Mouse (Mus musculus) telencephalon, adult 2 months (tissue): ENCODE results near the gene Fkbpl.

ENCODE experiments used
- DNase-seq: peaks from one replicate; pipeline ENCODE4 v3.0.0-alpha.2; 2011; ENCODE audit warnings: low read depth, low spot score

The Fkbpl gene

DNA sequence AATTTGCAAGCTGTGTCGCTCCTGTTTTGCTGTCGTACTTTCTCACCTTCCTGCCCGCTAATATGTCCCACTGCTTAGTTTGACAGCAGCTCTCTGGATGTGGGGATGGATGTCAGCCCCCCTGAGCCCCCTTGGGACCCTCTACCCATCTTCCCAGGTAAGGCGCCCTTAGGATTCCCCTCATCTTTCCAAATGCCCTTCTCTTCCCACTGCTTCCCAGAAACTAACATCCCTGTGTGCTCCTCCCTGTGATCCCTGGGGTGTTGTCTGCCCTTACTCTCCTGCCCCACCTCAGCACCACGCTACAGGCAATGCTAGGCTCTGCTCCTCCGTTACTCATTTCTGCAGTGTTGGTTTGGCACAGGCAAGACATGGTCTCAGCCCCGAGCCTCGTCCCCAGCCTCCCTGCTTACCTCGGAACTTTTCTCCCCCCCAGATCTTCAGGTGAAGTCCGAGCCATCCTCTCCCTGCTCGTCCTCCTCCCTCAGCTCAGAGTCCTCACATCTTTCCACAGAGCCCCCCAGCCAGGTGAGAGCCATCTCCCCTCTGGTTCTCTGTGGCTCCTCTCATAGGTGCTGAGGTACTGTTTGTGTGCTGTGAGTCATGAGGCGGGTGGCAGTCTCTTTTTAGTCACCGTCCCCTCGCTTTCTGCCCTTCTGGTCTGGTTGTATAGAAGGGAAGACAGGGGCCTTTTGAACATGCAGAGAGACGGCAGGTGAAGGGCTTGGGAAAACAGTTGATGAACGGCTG, 3.8 kb downstream of the Fkbpl start:
- no peak for DNase-seq

DNA sequence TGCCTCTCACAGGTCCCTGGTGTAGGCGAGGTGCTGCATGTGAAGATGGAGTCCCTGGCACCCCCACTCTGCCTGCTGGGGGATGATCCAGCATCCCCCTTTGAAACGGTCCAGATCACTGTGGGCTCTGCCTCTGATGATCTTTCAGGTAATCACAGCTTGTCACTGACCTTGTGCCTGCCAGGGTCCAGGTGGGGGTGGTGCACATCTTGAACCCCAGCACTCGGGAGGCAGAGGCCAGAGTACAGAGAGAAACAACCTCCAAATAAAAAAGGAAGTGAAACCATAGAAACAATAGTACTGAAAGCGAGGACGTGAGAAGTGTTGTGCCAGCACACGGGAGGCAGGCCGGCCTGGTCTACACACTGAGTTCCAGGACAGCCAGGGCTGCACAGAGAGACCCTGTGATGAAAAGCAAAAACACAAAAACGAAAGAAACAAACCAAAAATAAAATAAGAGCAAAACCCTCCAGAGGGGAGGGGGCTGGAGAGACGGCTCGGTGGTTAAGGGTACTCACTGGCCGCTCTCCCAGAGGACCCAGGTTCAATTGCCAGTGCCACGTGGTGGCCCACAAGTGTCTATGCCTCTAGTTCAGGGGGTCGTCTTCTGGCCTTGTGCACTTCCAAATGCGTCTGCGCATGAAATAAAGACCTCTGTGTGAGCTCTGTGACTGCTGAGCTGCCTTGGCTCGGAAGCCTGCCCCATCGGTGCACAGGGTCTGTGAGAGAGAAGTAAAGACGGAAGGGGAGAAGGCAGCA, 4.7 kb downstream of the Fkbpl start:
- no peak for DNase-seq

DNA sequence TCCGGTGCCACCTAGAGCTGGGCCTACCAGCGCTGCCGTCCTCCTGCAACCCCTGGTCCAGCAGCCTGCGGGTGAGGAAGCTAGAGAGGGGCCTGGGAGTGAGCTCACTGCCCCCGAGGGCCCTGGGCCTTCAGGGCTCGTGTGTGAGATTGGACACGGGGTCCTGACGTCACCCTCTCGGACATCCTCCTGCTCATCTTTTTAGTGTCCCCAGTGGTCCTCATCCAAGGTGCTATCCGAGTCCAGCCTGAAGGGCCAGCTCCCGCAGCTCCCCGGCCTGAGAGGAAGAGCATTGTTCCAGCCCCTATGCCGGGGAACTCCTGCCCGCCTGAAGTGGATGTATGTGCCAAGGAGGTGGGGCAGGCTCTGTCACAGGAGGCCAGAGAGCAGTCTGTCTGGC, 6.2 kb downstream of the Fkbpl start:
- DNase-seq, result no peak

DNA sequence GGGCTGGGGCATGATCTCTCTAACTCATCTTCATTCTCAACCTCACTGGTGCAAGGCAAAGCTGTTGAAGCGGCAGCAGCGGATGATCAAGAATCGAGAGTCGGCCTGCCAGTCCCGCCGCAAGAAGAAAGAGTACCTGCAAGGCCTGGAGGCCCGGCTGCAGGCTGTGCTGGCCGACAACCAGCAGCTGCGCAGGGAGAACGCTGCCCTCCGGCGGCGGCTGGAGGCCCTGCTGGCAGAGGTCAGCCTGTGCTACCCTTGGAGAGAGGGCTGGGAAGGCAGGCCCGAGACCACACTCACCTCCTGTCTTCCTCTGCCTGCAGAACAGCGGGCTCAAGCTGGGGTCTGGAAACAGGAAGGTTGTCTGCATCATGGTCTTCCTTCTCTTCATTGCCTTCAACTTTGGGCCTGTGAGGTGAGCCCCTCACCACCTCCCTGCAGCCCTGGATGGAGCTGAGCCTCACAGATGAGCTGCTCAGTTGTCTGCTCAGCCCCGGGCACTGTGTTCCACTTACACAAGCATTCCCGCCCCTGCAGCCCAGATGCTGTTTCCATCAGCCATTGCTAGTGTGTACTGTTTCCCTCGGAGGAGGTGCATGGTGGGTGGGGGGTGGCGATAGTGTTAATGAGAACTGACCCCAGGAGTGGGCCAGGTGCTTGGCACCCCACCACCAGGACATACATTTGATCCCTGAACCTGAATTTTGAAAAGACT, 7.1 kb downstream of the Fkbpl start:
- no peak for DNase-seq

DNA sequence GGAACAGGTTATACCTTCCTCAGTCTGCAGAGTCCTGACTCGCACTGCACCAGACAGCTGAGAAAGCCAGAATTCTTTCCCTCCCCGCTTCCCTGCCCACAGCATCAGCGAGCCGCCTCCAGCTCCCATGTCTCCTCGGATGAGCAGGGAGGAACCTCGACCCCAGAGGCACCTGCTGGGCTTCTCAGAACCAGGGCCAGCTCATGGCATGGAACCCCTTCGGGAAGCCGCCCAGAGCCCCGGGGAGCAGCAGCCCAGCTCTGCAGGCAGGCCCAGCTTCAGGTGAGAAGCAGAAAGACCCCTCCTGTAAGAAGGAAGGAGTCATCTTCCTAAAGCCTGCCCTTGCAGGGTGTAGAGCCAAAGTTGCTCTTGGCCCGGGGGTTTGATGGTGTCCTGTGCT, 8.0 kb downstream of the Fkbpl start:
- no peak for DNase-seq

DNA sequence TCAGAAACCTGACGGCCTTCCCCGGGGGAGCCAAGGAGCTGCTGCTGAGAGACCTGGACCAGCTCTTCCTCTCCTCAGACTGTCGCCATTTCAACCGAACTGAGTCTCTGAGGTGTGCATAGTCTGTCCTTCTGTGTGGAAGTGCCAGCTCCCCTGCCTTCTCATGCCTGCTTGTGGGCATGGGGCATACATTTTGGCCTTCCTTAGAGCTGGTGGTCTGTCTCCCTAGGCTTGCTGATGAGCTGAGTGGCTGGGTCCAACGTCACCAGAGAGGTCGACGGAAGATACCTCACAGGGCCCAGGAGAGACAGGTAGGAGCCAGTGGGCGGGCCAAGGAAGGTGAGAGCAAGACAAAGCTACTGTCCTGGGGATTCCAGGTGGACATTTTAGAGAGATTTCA, 8.4 kb downstream of the Fkbpl start:
- no peak for DNase-seq

DNA sequence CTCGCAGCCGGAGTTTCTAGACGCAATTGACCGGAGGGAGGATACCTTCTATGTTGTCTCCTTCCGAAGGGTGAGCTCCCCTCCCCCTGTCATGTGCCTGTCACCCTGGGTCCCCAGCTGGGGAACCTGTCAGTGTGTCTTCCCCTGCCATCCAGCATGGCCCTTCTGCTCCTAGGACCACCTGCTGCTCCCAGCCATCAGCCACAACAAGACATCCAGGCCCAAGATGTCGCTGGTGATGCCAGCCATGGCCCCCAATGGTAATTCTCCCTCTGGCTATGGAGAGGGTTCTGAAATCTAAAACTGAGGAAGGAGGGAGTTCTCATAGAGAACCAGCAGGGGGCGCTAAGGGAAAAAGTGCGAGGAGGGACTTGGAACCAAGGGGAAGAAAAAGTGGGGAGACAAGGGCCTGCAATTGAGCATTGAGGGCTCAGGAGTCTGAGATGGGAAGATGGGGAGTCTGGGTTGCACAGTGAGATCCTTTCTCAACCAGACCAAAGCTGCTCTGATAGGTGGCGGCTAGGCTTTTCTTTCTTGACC, 9.3 kb downstream of the Fkbpl start:
- no peak for DNase-seq

DNA sequence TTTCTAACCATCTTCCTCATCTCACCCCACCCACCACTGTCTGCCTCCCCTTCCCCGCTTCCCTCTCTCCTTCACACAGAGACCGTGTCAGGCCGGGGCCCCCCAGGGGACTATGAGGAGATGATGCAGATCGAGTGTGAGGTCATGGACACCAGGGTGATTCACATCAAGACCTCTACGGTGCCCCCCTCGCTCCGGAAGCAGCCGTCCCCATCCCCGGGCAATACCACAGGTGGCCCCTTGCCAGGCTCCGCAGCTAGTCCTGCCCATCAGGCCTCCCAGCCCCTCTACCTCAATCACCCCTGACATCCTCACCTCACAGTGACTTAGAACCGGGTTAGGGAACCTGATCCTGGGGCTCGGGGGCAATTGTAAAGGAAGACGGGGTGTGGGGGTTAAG, 9.8 kb downstream of the Fkbpl start:
- DNase-seq, result no peak

DNA sequence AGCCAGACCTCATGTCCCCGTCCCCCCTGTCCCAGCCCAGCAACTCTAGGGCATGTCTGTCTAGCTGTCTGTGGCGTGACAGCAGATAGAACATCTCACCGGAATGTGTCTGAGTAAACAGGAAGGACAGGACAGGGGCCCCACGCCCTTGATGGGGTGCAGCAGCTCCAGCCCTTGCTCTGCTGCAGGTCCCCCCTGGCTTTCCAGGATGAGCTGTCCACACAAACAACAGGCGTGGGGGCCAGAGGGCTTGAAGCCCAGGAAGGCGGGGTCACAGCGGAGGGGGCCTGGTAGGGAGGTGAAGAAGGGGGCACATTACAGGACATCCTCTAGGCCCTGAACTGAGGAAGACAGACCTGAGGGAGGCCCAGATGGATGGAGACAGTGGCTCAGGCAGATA, 10.6 kb downstream of the Fkbpl start:
- no peak for DNase-seq

DNA sequence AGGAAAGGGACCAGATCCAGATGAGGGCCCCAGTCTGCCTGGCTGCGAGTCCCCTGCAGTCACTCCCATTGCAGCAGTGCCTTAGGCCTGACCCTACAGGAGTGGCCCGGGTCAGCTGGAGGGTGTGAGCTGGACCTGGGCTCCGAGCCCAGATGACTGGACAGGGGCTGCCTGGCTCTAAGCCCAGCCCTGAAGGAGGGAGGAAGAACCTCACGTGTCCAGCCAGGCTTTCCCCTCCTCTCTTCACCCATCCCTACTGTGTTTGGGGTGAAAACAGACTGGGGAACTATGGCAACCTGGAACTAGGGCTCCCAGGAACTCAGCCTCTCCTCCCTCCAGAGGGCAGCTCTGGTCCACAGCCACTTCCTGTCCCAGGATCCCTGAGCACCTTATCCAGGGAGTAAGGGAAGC, 11.0 kb downstream of the Fkbpl start:
- no peak for DNase-seq

DNA sequence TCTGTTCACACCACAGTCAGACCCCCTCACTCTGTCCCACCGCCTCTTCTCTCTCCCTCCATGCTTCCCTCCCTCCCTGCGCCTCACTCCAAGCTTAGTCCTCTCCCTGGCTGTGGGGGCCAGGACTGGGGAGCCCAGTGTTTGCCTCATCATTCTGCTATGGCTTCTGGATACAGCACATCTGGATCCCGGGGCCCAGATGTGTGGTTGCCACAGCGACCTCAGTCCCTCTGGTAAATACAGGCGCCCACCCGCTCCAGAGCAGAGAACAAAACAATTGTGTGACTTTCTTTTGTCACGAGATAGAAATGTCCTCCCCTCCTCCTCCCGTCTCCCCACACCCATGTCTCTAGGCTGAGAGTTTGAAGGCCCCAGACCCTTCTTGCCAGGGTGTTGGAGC, 12.1 kb downstream of the Fkbpl start:
- DNase-seq, result no peak

DNA sequence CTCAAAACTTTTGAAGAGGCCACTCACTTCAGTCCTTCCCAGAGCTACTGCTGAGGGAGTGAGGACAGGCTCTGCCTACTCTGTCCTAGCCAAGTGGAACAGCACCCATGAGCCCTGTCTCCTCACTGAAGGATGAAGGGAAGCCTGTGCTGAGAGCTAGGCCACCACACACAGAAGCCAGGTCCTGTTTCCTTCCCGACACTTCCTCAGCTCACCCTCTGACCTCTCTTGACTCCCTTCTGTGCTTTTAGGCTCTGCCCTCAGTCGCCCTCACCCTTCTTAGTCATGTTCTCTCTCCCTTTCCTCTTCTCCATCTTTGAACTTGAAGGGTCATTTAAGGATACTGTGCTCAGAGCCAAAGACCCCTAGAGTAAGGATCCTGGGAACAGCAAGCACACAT, 12.7 kb downstream of the Fkbpl start:
- DNase-seq, result no peak

DNA sequence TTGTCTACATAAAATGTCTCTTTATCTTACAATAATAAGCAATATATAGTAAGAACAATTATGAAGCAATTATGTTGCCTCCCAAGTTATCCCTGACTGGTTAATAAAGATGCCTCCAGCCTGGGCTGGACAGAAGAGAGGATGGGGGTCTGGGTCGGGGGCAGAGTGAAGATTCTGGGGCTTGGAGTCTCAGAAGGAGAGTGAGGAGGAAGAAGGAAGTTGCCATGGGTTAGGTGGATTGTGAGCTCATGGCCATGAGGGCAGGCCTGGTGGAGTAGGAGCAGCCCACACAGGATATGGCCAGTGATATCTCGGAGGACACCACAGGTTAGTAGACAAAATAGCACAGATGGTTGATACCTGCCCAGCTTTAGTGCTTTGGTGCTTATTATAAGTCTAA, 13.6 kb downstream of the Fkbpl start:
- no peak for DNase-seq

DNA sequence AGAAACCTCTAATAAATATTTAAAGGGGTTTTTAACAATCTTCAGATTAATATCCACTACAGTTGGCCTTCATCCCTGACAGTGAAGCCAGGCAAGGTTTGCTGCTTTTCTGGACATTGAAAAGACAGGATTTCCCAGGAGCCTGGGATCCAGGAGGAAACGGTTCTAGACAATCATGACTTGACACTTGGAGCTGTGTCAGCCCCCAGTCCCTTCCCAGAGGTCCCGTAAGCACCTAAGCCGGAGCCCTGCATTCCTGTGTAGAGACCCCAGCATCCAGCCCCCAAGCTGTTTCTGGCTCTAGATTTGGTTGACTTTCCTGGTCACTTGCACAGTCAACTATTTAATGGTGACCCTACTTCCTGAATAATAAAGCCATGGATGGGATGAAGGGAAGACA, 14.0 kb downstream of the Fkbpl start:
- DNase-seq, result no peak

DNA sequence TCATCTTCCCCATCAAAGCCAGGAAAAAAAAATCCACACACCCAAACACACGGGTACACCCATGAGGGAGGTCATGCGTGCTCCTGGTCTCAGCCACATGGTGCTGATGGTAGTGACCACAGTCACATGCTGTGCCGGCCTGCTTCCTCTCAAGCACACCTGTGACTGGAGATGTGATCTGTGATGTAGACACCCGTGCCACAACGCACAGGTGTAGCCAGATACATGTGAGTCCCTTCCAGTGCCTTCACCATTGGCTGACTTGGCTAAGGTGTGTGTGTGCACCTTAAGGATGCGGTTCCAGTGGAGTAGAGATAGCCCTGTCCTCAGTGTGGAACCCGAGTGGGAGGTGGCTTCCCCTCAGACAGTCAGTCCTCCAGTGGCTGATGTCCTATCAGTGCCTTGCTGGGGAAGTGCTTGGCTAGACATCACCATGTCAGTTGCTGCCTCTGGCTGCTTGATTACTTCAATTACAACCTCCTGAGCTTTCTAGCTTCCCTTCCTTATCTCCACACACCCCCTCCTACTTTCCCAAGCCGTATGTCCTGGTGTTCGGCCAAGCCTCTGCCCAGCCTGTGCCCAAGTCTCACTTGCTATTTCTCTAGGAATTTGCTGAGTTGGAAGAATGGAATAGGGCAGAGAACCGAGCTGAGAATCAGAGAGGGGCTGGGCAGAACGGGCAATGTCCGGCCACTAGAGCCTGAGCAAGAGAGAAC, 14.8 kb downstream of the Fkbpl start:
- DNase-seq, result no peak

DNA sequence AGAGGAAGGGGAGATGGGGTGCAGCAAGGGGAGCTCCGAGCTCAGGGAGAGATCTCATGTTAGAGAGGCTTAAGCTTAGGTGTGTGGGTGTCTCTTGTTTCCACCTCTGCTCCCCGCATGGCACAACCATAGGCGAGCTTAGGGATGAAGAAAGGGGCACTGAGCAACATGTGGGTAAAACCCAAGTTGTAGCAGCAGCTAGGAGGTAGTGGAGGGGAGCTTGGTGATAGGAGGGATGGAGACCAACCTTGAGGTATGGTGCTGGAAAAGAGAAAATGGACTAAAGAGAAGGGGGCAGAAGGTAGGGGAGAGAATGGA, 15.3 kb downstream of the Fkbpl start:
- no peak for DNase-seq

DNA sequence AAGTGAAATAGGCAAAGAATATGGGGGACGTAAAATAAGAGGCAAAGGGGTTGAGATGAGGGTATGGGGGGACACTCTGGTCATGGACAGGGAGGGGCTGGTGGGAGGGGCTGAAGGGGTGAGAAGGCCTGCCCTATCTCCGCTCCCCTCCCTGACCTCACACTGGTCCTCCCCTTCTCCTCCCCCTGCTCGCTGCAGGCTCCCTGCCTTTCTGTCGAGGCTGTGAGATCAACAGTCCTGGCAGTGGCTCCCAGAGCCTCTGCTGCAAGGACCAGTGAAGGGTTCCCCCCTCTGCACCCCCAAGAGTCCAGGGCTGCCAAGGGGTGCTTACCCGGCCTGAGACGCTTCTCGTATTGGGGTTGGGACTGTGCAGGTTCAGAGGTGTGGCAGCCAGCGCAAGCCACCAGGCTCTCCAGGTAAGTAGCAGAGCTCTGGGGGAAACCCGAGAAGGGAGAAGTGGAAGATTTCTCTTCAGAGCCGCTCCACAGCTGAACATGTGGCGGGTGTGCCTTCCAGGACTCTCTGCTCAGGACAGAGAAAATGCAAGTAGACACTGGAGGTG, 15.8 kb downstream of the Fkbpl start:
- DNase-seq, result no peak

DNA sequence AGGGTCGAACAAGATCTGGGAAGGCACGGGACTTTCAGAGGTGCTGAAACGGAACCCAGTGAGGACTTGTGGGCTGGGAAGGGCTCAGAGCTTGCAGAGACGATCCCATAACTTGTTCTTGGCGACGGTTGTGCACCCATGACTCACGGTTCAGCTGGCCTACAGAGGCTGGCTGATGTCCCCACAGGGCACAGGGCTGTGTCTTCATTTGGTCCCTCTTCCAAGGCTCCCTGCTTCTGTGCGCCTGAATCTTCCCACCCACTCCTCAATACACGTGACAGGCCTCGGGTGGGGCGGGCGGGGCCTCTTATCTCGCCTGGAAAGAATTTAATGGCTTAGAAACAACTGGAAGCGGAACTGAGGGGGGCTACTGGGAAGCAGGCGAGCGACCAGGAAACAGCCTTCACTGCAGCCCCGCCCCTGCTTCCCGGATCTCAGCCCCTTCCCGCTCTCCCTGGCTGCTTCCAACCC, 16.6 kb downstream of the Fkbpl start:
- DNase-seq, result no peak

DNA sequence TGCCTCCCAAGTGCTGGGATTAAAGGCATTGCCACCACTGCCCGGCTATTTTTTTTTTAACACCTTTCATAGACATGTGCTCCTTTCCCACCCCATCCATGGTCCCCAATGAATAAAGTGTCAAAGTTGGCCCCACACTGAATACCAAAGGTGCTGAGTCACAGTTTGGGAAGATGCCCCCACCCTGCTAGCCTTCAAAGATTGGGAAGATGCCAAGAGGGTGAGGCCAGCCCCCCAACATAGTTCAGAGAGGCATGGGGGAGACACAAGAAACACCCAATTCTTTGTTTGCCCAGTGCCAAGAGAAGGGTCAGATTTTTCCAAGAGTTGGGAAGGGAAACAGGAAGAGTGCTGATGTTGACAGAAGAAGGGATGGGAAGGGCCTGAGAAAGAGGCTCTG, 17.9 kb downstream of the Fkbpl start:
- no peak for DNase-seq

DNA sequence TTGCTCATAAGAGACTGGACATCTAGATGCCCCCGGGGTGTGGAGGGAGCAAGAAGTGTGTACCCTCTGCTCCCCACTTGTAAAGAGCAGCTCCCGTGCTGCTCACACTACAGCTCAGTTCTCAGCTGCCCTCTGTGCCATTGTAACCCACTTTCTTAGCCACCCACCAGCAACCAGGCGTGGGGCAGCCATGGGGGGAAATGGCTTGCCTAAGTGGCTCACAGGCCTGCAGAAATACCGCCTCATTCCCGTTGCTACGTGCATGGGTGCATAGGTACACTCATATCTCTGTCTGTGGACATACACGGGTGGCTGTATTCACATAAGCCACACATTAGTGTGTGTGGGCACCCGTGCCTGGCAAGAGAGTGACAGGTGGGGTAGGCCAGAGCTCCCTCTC, 18.4 kb downstream of the Fkbpl start:
- DNase-seq, result no peak

DNA sequence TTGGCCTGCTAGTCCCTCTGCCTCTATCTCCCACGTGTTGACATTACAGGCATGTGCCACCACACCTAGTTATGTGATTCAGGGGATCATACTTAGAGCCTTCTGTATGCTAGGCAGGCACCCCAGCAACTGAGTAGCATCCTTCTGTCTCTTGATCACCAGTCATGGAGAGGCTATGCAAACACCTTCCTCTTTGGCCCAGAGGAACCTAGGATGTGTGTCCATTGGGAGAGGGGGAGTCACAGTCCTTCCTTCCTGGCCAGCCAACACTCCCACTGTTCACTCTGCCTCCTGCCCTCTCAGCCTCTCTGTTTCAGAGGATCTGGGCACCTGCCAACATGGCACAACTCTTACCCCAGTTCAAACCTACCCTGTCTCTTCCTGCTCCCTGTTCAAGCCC, 19.0 kb downstream of the Fkbpl start:
- no peak for DNase-seq

DNA sequence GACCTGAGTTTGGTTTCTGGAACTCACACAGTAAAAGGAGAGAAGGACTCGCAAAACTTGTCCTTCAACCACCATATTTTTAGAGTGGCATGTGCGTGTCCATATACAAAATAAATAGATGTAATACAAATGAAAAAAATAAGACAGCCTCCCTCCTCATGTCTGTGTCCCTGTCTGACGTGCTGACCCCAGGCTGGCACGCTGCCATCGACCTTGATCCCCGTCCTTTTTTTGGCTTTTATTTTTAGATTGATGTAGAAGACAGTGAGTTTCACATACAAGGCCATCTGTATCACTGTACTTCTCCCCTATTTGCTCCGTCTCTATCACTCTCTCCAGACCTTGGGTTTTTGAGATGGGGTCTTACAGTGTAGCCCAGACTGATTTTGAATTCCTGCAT, 19.9 kb downstream of the Fkbpl start:
- DNase-seq, result no peak
